ENCODE assay signal across 12 mouse cellular contexts in the genomic region with DNA sequence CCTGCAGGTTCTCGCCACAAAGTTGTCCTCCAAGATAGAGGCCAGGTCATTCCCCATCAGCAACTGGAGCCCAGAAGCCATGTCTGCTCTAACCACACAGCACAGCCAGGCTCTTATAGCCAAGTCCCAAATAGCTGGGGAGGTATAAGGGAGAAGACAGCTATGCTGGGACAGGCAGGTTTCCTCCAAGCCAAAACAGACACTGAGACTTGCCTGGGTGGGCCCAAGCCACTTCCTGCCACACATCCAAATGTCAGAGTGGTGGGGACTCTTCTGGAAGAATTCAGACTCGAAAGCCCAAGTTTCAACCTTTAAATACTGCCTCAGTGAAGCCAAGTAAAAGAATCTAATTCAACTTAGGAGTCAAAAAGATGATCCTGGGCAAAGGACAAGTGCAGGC. TPM values are rescaled to one million over a fixed set of nuclear protein-coding genes. Genes with fewer than 3 reads are reported as not detected.
DNase-seq lines count a peak whose midpoint lies in the region; ATAC-seq and TF ChIP-seq lines count a peak whose summit lies in the region.
"Had no signal": no experiment of that assay in that cellular context is flagged by ENCODE, and none has a peak within 500 bp of the region (broad histone marks: within the 10 kb centered on the region; RNA-seq: fewer than 3 reads in every experiment).

No protein-coding gene starts in this region.

- 72% methylated on average over 2 of the region's 2 CpGs for WGBS in heart, postnatal 0 days
- WGBS in liver, embryonic 15.5 days (ENCODE audit: insufficient replicate concordance) = 42% methylated on average over 2 of the region's 2 CpGs

- H3K9ac ChIP-seq in heart, postnatal 0 days (replicated peaks; ENCODE audit: low read depth, low read length) = no peak overlapping the region
- H3K9ac ChIP-seq in ES-Bruce4 (ENCODE audit: low read depth, poor library complexity, severe bottlenecking) = no peak overlapping the region
- H3K9ac ChIP-seq in liver, embryonic 15.5 days = no peak overlapping the region
- H3K9ac ChIP-seq: hindbrain, embryonic 12.5 days; midbrain, embryonic 13.5 days had no signal

- H3K4me1 ChIP-seq in heart, postnatal 0 days (ENCODE audit: control insufficient read depth, insufficient read depth) = peaks cover 74% of the 10 kb centered on the region
- H3K4me1 ChIP-seq in ES-Bruce4 (ENCODE audit: control insufficient read depth, insufficient read depth, low read length) = peaks cover 14% of the 10 kb centered on the region
- H3K4me1 ChIP-seq in liver, embryonic 15.5 days (replicated peaks) = peaks cover 76% of the 10 kb centered on the region

- no peak for TF ChIP-seq POLR2A in ES-Bruce4 (IDR thresholded peaks at IDR 0.05; ENCODE audit: insufficient read depth, low read length)

- H3K27ac ChIP-seq in heart, postnatal 0 days (ENCODE audit: low read depth) = peak overlapping the region; percentile 80
- H3K27ac ChIP-seq in ES-Bruce4 (ENCODE audit: insufficient read depth, low read length) = peak overlapping the region; percentile 85
- peak overlapping the region; percentile 38 for H3K27ac ChIP-seq in liver, embryonic 15.5 days (replicated peaks)
- H3K27ac ChIP-seq: hindbrain, embryonic 12.5 days; midbrain, embryonic 13.5 days had no signal

- no peak for DNase-seq in heart, postnatal 0 days (ENCODE audit: low spot score)
- no peak for DNase-seq in heart, adult 11 months
- DNase-seq in CD4-positive, CD25-positive, alpha-beta regulatory T cell, adult 2 months (ENCODE audit: low read depth, low spot score) = peak; percentile 28
- DNase-seq in ovary, postnatal 36 days (ENCODE audit: low spot score) = no peak
- no peak for DNase-seq in testis, postnatal 10 days (ENCODE audit: low spot score)
- DNase-seq: adrenal gland, adult 2 months had no signal

- no peak for ATAC-seq in heart, postnatal 0 days (ENCODE audit: insufficient read depth, low read depth)
- ATAC-seq in liver, embryonic 15.5 days (ENCODE audit: insufficient read depth) = no peak
- ATAC-seq: lung, postnatal 0 days; midbrain, embryonic 13.5 days had no signal

- no peak for TF ChIP-seq CTCF in heart, postnatal 0 days (IDR thresholded peaks at IDR 0.05; ENCODE audit: low read depth)
- no peak for TF ChIP-seq CTCF in ES-Bruce4 (IDR thresholded peaks at IDR 0.05; ENCODE audit: low read depth, low read length)

- no peak for TF ChIP-seq EP300 in heart, postnatal 0 days (IDR thresholded peaks at IDR 0.05; ENCODE audit: low read depth)
- TF ChIP-seq EP300 in ES-Bruce4 (IDR thresholded peaks at IDR 0.05; ENCODE audit: insufficient read depth, low read depth, low read length) = no peak

- no peak overlapping the region for H3K4me3 ChIP-seq in heart, postnatal 0 days (ENCODE audit: low read depth, low read length)
- H3K4me3 ChIP-seq in ES-Bruce4 (ENCODE audit: low read depth, low read length) = no peak overlapping the region
- H3K4me3 ChIP-seq in liver, embryonic 15.5 days (replicated peaks) = no peak overlapping the region
- H3K4me3 ChIP-seq: erythroblast, embryonic 14.5 days; hindbrain, embryonic 12.5 days; midbrain, embryonic 13.5 days had no signal

- H3K36me3 ChIP-seq in heart, postnatal 0 days (replicated peaks; ENCODE audit: control insufficient read depth, insufficient read depth, low read length) = peaks cover 2% of the 10 kb centered on the region; the same call in 1 of the 2 replicates
- H3K36me3 ChIP-seq in ES-Bruce4 (ENCODE audit: control insufficient read depth, insufficient read depth, low read length, poor library complexity, severe bottlenecking) = no peaks in the 10 kb centered on the region
- peaks cover 15% of the 10 kb centered on the region for H3K36me3 ChIP-seq in liver, embryonic 15.5 days (replicated peaks)

- H3K9me3 ChIP-seq in heart, postnatal 0 days (replicated peaks; ENCODE audit: control insufficient read depth, low read length) = no peaks in the 10 kb centered on the region
- H3K9me3 ChIP-seq in ES-Bruce4 (replicated peaks; ENCODE audit: control insufficient read depth, insufficient read depth, low read length, poor library complexity, severe bottlenecking) = no peaks in the 10 kb centered on the region
- no peaks in the 10 kb centered on the region for H3K9me3 ChIP-seq in liver, embryonic 15.5 days (replicated peaks)
- H3K9me3 ChIP-seq: hindbrain, embryonic 12.5 days; midbrain, embryonic 13.5 days had no signal

- H3K4me2 ChIP-seq in heart, postnatal 0 days (ENCODE audit: low read depth, low read length) = no peak overlapping the region
- H3K4me2 ChIP-seq in liver, embryonic 15.5 days = no peak overlapping the region
- H3K4me2 ChIP-seq: hindbrain, embryonic 12.5 days; midbrain, embryonic 13.5 days had no signal

- no peaks in the 10 kb centered on the region for H3K27me3 ChIP-seq in heart, postnatal 0 days (ENCODE audit: control insufficient read depth, insufficient read depth, low read length)
- H3K27me3 ChIP-seq in ES-Bruce4 (ENCODE audit: control insufficient read depth, insufficient read depth, low read length, poor library complexity, severe bottlenecking) = no peaks in the 10 kb centered on the region
- H3K27me3 ChIP-seq in liver, embryonic 15.5 days = no peaks in the 10 kb centered on the region
- H3K27me3 ChIP-seq: hindbrain, embryonic 12.5 days; midbrain, embryonic 13.5 days had no signal

RNA-seq across cellular contexts. Expression of a gene that starts 37.9 kb away (rescaled TPM):
- 1.2 and 22.3 TPM in 2 replicates for total RNA-seq in heart, postnatal 0 days (2014; rRNA removed; ENCODE audit: low replicate concordance)
- polyA plus RNA-seq in heart, postnatal 0 days (2015; fragmentation: Nextera tagmentation; extraction: Ambion mirVana) = 12.9 and 13.9 TPM in 2 replicates
- polyA plus RNA-seq in ES-Bruce4 (2011; ENCODE audit: insufficient read depth, insufficient read length, low read depth, missing spikeins) = 3.4 and 4.2 TPM in 2 replicates
- 0.51 and 0.54 TPM in 2 replicates for polyA plus RNA-seq in liver, embryonic 15.5 days (2015; fragmentation: Nextera tagmentation; extraction: Ambion mirVana)

RNA-seq across cellular contexts. Expression of a gene that starts 38.0 kb away (rescaled TPM):
- 223 and 232 TPM in 2 replicates for total RNA-seq in heart, postnatal 0 days (2014; rRNA removed; ENCODE audit: low replicate concordance)
- 666 and 702 TPM in 2 replicates for polyA plus RNA-seq in heart, postnatal 0 days (2015; fragmentation: Nextera tagmentation; extraction: Ambion mirVana)
- polyA plus RNA-seq in ES-Bruce4 (2011; ENCODE audit: insufficient read depth, insufficient read length, low read depth, missing spikeins) = 70.5 and 70.8 TPM in 2 replicates
- 89.7 and 96.9 TPM in 2 replicates for polyA plus RNA-seq in liver, embryonic 15.5 days (2015; fragmentation: Nextera tagmentation; extraction: Ambion mirVana)

RNA-seq across cellular contexts. Expression of a gene that starts 38.4 kb away (rescaled TPM):
- total RNA-seq in heart, postnatal 0 days (2014; rRNA removed; ENCODE audit: low replicate concordance) = 0.11 TPM in 1 of 2 replicates, not detected in the other
- 1.1 and 1.2 TPM in 2 replicates for polyA plus RNA-seq in heart, postnatal 0 days (2015; fragmentation: Nextera tagmentation; extraction: Ambion mirVana)
- not detected in 2 replicates for polyA plus RNA-seq in ES-Bruce4 (2011; ENCODE audit: insufficient read depth, insufficient read length, low read depth, missing spikeins)
- polyA plus RNA-seq in liver, embryonic 15.5 days (2015; fragmentation: Nextera tagmentation; extraction: Ambion mirVana) = 2.1 TPM in 2 replicates

RNA-seq across cellular contexts. Expression of a gene that starts 52.9 kb away (rescaled TPM):
- total RNA-seq in heart, postnatal 0 days (2014; rRNA removed; ENCODE audit: low replicate concordance) = 0.23 and 0.43 TPM in 2 replicates
- polyA plus RNA-seq in heart, postnatal 0 days (2015; fragmentation: Nextera tagmentation; extraction: Ambion mirVana) = 0.36 and 0.49 TPM in 2 replicates
- 0.96 and 1.2 TPM in 2 replicates for polyA plus RNA-seq in ES-Bruce4 (2011; ENCODE audit: insufficient read depth, insufficient read length, low read depth, missing spikeins)
- polyA plus RNA-seq in liver, embryonic 15.5 days (2015; fragmentation: Nextera tagmentation; extraction: Ambion mirVana) = 0.03 and 0.06 TPM in 2 replicates
- polyA plus RNA-seq: erythroblast, embryonic 14.5 days had no signal

RNA-seq across cellular contexts. Expression of a gene that starts 55.8 kb away (rescaled TPM):
- total RNA-seq in heart, postnatal 0 days (2014; rRNA removed; ENCODE audit: low replicate concordance) = 26.9 and 58.8 TPM in 2 replicates
- polyA plus RNA-seq in heart, postnatal 0 days (2015; fragmentation: Nextera tagmentation; extraction: Ambion mirVana) = 17.0 and 18.9 TPM in 2 replicates
- 155 TPM in 2 replicates for polyA plus RNA-seq in ES-Bruce4 (2011; ENCODE audit: insufficient read depth, insufficient read length, low read depth, missing spikeins)
- polyA plus RNA-seq in liver, embryonic 15.5 days (2015; fragmentation: Nextera tagmentation; extraction: Ambion mirVana) = 28.0 and 32.2 TPM in 2 replicates
